Mouse (Mus musculus): Measurements from ENCODE around the gene Nutf2.
"Not testable (repeated sequence)": the region's sequence is repeated elsewhere in the genome, so short reads cannot be mapped to it uniquely, and the experiment has no call there.

Nutf2 gene

GRCm38 (mm10) chr8:105860143-105860981, at the start of gene Nutf2:
TSS of gene Nutf2 (plus strand) at chr8:105860580.
- DNase-seq (ENCODE audit: low read depth, low spot score): peak; percentile 98

- no peak for DNase-seq (ENCODE audit: low read depth, low spot score)
These were observed 49.3 kb upstream of the Nutf2 start for GRCm38 (mm10) chr8:105811061-105811460.

DNA sequence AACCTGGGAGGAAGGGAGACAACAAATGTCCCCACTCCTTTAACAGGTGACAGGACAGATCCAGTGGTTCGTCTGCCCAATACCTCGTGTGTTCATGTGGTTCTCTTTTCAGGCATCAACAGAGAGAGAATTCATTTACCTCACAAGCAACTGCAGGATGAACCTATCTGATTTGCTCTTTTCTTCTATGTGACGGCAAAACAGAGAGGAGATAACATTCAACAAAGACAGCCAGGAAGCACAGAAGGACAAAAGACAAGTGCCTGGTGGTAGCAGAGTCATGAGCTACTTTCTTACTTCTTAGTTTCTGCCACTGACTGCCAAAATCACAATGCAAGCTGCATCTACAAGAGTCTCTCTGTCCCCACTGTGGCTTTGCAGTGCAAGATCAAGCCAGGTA, 48.8 kb upstream of the Nutf2 start:
- DNase-seq (ENCODE audit: low read depth, low spot score): no peak

- peak; percentile 70 for DNase-seq (ENCODE audit: low read depth, low spot score)
These were observed 47.9 kb upstream of the Nutf2 start for GRCm38 (mm10) chr8:105812511-105812910.

DNA sequence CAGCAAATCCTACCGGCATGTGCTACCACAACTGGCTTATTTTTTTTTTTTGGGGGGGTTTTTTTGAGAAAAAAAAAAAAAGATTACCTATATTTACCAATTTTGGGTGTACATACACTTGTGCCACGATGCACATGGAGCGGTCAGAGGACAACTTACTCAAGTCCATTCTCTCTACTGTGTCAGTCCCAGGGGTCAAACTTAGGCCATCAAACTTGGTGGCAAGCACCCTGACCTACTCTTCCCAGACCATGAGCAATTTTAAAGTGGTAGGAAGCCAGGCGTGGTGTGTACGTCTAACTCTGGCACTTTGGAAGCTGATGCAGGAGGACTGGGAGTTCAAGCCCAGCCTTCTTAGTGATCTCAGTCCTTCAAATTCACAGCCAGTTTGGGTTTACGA, 47.1 kb upstream of the Nutf2 start:
- no peak for DNase-seq (ENCODE audit: low read depth, low spot score)

GRCm38 (mm10) chr8:105819659-105820058, 40.7 kb upstream of the Nutf2 start:
- DNase-seq (ENCODE audit: low read depth, low spot score): no peak

DNA sequence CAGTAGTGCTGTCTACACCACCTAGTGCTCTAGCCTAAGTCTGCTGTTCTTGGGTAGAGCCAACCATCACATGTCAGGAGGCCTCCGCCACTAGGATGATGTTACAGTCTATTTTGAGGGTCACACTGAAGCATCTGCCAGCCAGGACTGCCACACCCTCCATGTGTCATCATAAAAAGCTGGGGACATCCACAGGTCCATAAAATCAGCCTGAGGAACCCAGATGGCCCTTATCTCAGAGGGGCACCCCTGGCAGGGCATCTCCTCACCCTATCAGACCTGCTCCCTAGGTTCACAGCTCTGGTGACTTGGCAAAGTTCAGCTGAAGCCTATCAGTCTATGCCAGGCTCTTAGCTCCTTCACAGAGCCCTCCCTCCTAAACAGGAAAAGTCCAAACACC, 39.5 kb upstream of the Nutf2 start:
- DNase-seq (ENCODE audit: low read depth, low spot score): peak; percentile 91

DNA sequence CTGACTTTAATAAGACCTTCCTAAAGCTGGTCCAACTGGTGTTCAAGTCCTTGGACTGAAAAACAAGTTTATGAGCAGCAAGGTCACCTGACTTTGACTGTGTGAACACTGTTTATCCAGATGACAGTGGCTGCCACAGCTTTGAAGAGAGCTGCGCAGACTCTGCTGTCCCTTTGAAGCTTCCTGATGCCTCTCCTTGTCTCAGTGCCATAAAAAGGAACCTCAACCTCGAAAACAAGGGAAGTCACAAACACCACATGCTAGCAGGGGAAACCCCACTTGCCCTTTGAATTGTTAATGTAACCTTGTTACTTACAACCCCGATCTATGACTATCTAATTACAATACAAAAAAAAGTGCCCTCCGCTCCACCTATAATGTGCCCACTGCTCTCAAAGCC, 34.9 kb upstream of the Nutf2 start:
- DNase-seq (ENCODE audit: low read depth, low spot score): no peak

DNA sequence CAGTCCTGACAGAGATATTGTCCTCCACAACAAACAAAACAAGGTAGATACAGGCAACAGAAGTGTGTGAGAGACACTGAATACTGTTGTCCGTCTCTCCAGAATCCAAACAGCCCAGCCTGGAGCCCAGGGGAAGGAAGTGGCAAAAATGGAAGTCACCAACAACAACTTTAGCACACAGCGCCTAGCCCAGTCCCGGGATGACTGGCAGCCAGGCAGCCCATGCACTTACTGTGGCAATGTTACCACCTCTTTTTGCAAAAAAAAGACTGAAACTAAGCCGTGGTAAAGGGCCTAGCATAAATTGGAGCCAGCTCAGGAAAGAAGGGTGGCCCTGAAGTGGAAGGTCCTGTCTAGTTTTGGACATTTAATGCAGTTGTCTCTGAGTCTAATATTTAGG, 34.0 kb upstream of the Nutf2 start:
- DNase-seq (ENCODE audit: low read depth, low spot score): no peak

DNA sequence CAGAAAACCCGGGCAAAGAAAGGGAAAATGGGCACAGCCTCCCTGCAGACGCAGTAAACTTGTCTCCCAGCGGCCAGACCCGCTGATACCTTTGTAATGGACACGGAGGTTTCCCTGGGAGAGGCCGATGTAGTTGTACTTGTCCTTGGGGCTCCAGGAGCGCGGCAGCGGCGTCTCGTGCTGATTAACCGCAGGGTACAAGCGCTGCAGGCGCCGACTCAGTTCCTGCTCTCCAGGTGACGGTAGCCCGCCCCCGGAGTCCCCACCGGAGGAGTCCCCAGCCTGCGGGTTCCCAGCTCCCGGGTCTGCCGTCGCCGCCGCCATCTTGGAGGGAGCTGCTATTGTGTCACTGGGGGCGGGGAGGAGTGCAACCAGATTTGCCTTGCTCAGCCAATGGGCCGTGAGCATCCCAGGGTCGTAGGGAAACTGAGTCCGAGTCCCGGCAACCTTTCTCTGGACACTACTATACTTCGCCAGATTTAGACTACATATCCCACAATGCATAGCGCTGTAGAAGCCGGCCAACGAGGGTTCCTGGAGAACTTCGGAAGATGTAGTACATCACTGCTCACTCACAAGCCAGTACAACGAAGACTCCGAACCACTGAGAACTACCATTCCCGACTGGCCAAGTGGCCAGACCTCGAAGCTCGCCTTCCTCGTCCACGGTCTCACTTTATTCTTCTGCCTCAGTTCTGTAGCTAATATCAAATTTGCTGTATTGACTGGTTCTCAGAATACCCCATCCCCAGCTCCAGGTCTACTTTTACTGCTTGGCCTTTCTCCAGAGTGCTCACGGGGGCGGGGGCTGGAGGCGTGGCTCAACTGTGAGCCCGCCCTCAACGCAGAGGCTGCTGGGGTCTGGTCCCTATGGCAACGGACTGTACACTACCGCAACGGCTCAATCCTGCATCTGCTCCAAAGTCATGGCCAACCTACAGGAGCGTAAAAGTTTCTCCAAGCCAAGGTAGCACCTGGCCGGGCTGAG, 33.2 kb upstream of the Nutf2 start, which contains the start of the genes Ranbp10 and Tsnaxip1:
Gene Ranbp10, minus strand, starts transcription at position 490 of the 988 bp plus-strand sequence.
Gene Tsnaxip1, plus strand, starts transcription at position 871 of the 988 bp plus-strand sequence.
- peak; percentile 99 for DNase-seq (ENCODE audit: low read depth, low spot score)

DNA sequence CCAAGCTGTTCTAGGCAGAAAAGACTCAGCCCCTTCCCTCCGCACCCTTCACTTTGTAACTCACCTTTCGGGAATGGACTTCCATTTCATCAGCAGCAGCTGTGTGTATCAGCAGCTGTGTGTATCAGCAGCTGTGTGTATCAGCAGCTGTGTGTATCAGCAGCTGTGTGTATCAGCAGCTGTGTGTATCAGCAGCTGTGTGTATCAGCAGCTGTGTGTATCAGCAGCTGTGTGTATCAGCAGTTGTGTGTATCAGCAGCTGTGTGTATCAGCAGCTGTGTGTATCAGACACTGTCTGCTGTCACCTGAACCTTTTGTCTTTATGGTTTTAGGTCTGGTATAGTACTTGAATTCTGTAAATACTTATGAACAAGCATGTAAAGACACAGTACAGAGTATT, 26.6 kb upstream of the Nutf2 start:
- not testable (repeated sequence) for DNase-seq (ENCODE audit: low read depth, low spot score)

DNA sequence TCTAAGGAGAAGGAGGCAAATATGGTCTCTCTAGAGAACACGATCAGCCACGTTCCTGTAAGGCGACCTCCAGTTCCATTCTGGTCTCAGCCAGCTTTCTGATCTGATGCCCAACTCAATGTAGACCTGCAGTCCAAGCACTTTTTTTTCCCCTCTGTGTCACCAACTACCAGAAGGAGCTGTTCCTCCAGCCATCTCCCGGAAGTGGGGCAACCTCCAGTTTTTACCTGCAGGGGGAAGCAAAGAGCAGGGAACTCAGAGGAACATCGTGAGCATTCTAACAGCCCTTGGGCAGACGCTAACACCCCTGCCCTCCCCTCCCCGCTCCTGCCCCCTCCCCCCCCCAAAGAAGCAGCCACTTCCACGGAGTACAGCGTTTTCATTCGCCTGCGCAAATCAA, 25.1 kb upstream of the Nutf2 start:
- peak; percentile 67 for DNase-seq (ENCODE audit: low read depth, low spot score)

GRCm38 (mm10) chr8:105836991-105837390, 23.4 kb upstream of the Nutf2 start:
- no peak for DNase-seq (ENCODE audit: low read depth, low spot score)

- DNase-seq (ENCODE audit: low read depth, low spot score): no peak
These were observed 21.2 kb upstream of the Nutf2 start for GRCm38 (mm10) chr8:105839209-105839608.

DNA sequence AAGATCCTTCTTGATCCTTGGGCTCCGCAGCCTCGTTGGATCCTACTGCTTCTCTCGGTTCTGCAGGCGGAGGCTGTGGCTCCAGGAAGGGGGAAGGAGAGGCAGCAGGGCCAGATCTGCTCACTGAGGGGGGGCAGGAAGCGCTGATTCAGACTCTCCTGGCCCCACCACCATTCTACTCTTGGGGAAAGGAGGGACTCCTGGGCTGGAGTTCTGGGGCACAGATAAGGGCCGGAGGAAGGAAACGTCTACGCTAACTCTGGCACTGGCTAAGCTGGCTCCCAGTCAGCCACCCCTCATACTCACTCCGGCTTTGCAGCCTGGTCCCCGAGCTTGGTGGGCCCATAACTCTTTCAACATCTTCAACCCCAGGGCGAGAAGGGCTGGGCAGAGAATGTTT, 13.7 kb upstream of the Nutf2 start:
- no peak for DNase-seq (ENCODE audit: low read depth, low spot score)

- no peak for DNase-seq (ENCODE audit: low read depth, low spot score)
These were observed 10.4 kb upstream of the Nutf2 start for GRCm38 (mm10) chr8:105850014-105850413.

- DNase-seq (ENCODE audit: low read depth, low spot score): no peak
These were observed 9.8 kb upstream of the Nutf2 start for GRCm38 (mm10) chr8:105850611-105851010.

DNA sequence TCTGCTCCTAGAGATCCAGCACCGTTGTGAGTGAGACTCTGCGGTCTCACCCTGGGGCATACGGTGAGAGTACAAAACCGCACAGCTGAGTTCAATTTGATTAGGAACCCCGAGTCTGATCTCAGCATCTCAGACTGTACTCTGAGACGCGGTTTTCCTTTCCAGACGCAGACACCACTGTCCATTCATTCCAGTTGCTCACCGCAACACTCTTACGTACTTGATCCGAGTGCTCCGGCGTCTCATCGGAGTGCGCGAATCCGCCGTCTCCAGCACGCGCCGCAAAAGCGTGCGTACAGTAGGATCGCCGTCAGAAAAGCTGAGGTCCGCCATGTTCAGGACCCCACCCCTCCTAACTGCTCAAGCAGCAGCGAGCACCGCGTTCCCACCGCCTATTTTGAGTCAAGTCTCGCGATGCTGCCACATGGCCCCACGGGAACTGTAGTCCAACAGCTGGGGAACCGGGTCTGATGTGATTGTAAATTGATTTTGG, 8.7 kb upstream of the Nutf2 start:
- DNase-seq (ENCODE audit: low read depth, low spot score): peak; percentile 80

- no peak for DNase-seq (ENCODE audit: low read depth, low spot score)
These were observed 8.1 kb upstream of the Nutf2 start for GRCm38 (mm10) chr8:105852146-105852729.

- DNase-seq (ENCODE audit: low read depth, low spot score): no peak
These were observed 7.2 kb upstream of the Nutf2 start, which contains the start of gene Cenpt for GRCm38 (mm10) chr8:105853178-105853577. TSS of gene Cenpt (minus strand) at chr8:105853278.

- no peak for DNase-seq (ENCODE audit: low read depth, low spot score)
These were observed 6.1 kb upstream of the Nutf2 start for GRCm38 (mm10) chr8:105854303-105854702.
